Mouse (Mus musculus) heart, postnatal 0 days (tissue): ENCODE data around the gene Pdlim7.

ENCODE experiments used
- CTCF ChIP-seq: IDR thresholded peaks from 2 replicates; pipeline ENCODE4 v1.5.1; 2016; ENCODE audit warnings: antibody characterized with exemption, control low read depth, low read depth
- EP300 ChIP-seq: IDR thresholded peaks from 2 replicates; pipeline ENCODE4 v1.6.1; 2016; ENCODE audit warnings: antibody characterized with exemption, low read depth

DNA sequence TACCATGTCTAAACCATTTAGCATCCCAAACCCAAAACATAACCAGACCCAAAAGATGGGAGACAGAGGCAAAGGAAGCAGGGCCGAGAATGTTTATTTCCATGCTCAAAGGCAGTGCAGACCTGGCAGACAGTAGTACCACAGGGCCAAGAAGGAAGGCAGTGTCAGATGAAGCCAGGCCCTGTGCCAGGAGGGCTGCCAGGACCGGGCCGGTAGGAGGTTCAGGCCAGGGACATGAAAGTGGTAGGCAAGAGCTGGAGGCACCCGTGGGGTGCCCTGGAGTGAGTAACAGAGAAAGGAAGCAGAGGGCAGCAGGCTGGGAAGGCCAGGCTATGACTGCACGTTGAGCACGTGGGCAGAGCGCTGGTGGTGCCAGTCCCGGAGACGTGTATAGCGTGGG is 6.8 kb downstream of the Pdlim7 start:
- TF ChIP-seq CTCF (no peak), EP300 (no peak)
